Mouse (Mus musculus) kidney, embryonic 14.5 days (tissue): ENCODE data around the gene Eif3m. TPM values are rescaled to one million over a fixed set of nuclear protein-coding genes. Genes with fewer than 3 reads are reported as not detected.

ENCODE experiments used
- ATAC-seq: fragments of 200-750 bp; cut with Nextera tagmentation; 2 replicates; pipeline ENCODE4 v1.8.0; 2017; ENCODE audit warnings: moderate number of reproducible peaks, mild to moderate bottlenecking, moderate TSS enrichment, moderate library complexity; ENCODE audit not compliant: low FRiP score, low TSS enrichment
- H3K27ac ChIP-seq: fragments of 300-500 bp; sonication (generic); 2 replicates; pipeline ENCODE4 v1.5.1; 2014; ENCODE audit warnings: low read depth, mild to moderate bottlenecking, low read length, moderate library complexity, mixed read lengths
- H3K27me3 ChIP-seq: fragments of 300-500 bp; sonication (generic); 2 replicates; pipeline ENCODE4 v1.6.1; 2014; ENCODE audit warnings: mild to moderate bottlenecking, low read length; ENCODE audit not compliant: control insufficient read depth, insufficient read depth
- H3K36me3 ChIP-seq: fragments of 300-500 bp; sonication (generic); 2 replicates; pipeline ENCODE4 v1.6.1; 2014; ENCODE audit warnings: low read length, mixed read lengths; ENCODE audit not compliant: control insufficient read depth, insufficient read depth
- H3K4me1 ChIP-seq: fragments of 300-500 bp; sonication (generic); 2 replicates; pipeline ENCODE4 v1.6.1; 2014; ENCODE audit warnings: low read length, mixed read lengths; ENCODE audit not compliant: control insufficient read depth, insufficient read depth
- H3K4me2 ChIP-seq: fragments of 300-500 bp; sonication (generic); replicated peaks from 2 replicates; pipeline ENCODE4 v1.6.1; 2014; ENCODE audit warnings: low read depth, mild to moderate bottlenecking, low read length
- H3K4me3 ChIP-seq: fragments of 300-500 bp; sonication (generic); 2 replicates; pipeline ENCODE4 v1.5.1; 2014; ENCODE audit warnings: mild to moderate bottlenecking, low read length
- H3K9ac ChIP-seq: fragments of 300-500 bp; sonication (generic); 2 replicates; pipeline ENCODE4 v1.6.1; 2014; ENCODE audit warnings: low read depth, mild to moderate bottlenecking, low read length, moderate library complexity
- H3K9me3 ChIP-seq: fragments of 300-500 bp; sonication (generic); 2 replicates; pipeline ENCODE4 v1.6.1; 2016; ENCODE audit warnings: low read length; ENCODE audit not compliant: control insufficient read depth
- WGBS: fragments of 180-500 bp; shearing (Covaris S2); extraction: QIAGEN DNeasy Blood & Tissue Kit; methylation state at CpG from one replicate; pipeline ENCODE4 v1.1.7; 2014; 5-methylcytosine and 5-hydroxymethylcytosine counted together
- polyA plus RNA-seq: library from polyadenylated mRNA; unstranded; fragments of >200 nt; fragmentation: Nextera tagmentation; extraction: Ambion mirVana; gene quantifications from 2 replicates; pipeline ENCODE4 v1.2.1, GENCODE M21; 2014

Eif3m gene
- 463 and 518 TPM in 2 replicates for polyA plus RNA-seq

- H3K27me3 ChIP-seq = no peaks in the 10 kb centered on the region
- peak within 1 kb of the TSS; percentile 74 for H3K27ac ChIP-seq
- H3K4me1 ChIP-seq = peaks cover 9% of the 10 kb centered on the region
- H3K9me3 ChIP-seq = no peaks in the 10 kb centered on the region
- peaks cover 20% of the 10 kb centered on the region for H3K36me3 ChIP-seq
- peak; percentile 99 for ATAC-seq
- peak within 1 kb of the TSS; percentile 83 for H3K4me2 ChIP-seq
- 0% methylated on average over 22 of the region's 25 CpGs for WGBS
- peak within 1 kb of the TSS; percentile 59 for H3K4me3 ChIP-seq
- peak within 1 kb of the TSS; percentile 87 for H3K9ac ChIP-seq
Observed at GRCm38 (mm10) chr2:105016967-105017287, at the start of gene Eif3m. Gene Eif3m (minus strand): TSS chr2:105017080.

GRCm38 (mm10) chr2:105062741-105063372 is 46.0 kb upstream of the Eif3m start:
- Histone ChIP-seq H3K4me3 (no peak overlapping the region), H3K27ac (peak overlapping the region; percentile 74), H3K9ac (no peak overlapping the region), H3K27me3 (no peaks in the 10 kb centered on the region), H3K4me2 (no peak overlapping the region), H3K36me3 (no peaks in the 10 kb centered on the region), H3K9me3 (no peaks in the 10 kb centered on the region), H3K4me1 (peaks cover 22% of the 10 kb centered on the region)
- ATAC-seq = peak; percentile 57
- whole genome bisulfite sequencing = 13% methylated on average over 7 of the region's 7 CpGs

GRCm38 (mm10) chr2:105058577-105059116 is 41.8 kb upstream of the Eif3m start:
- Histone ChIP-seq H3K4me2 (no peak overlapping the region), H3K4me1 (peaks cover 12% of the 10 kb centered on the region; the same call in 1 of the 2 replicates), H3K9ac (no peak overlapping the region), H3K9me3 (no peaks in the 10 kb centered on the region), H3K4me3 (no peak overlapping the region), H3K27ac (no peak overlapping the region), H3K36me3 (no peaks in the 10 kb centered on the region), H3K27me3 (no peaks in the 10 kb centered on the region)
- no peak for ATAC-seq
- 52% methylated on average over 7 of the region's 7 CpGs for WGBS

- Histone ChIP-seq H3K27ac (no peak overlapping the region), H3K27me3 (no peaks in the 10 kb centered on the region), H3K4me1 (peaks cover 5% of the 10 kb centered on the region; the same call in 1 of the 2 replicates), H3K36me3 (no peaks in the 10 kb centered on the region), H3K4me2 (no peak overlapping the region), H3K9ac (no peak overlapping the region), H3K9me3 (no peaks in the 10 kb centered on the region), H3K4me3 (no peak overlapping the region)
- 50% methylated on average over 1 of the region's 1 CpGs for WGBS
- ATAC-seq = no peak
Observed at GRCm38 (mm10) chr2:105055529-105055928, 38.6 kb upstream of the Eif3m start.

GRCm38 (mm10) chr2:105048301-105048700 is 31.4 kb upstream of the Eif3m start:
- Histone ChIP-seq H3K27ac (no peak overlapping the region), H3K4me1 (no peaks in the 10 kb centered on the region), H3K9ac (no peak overlapping the region), H3K27me3 (no peaks in the 10 kb centered on the region), H3K4me3 (no peak overlapping the region), H3K9me3 (no peaks in the 10 kb centered on the region), H3K36me3 (no peaks in the 10 kb centered on the region), H3K4me2 (no peak overlapping the region)
- 54% methylated on average over 1 of the region's 1 CpGs for WGBS
- ATAC-seq = no peak

- H3K27me3 ChIP-seq = no peaks in the 10 kb centered on the region
- WGBS = 21% methylated on average over 4 of the region's 4 CpGs
- no peaks in the 10 kb centered on the region for H3K9me3 ChIP-seq
- no peak overlapping the region for H3K9ac ChIP-seq
- H3K4me2 ChIP-seq = no peak overlapping the region
- no peak overlapping the region for H3K4me3 ChIP-seq
- no peak overlapping the region for H3K27ac ChIP-seq
- no peaks in the 10 kb centered on the region; the same call in 1 of the 2 replicates for H3K4me1 ChIP-seq
- no peaks in the 10 kb centered on the region for H3K36me3 ChIP-seq
- peak; percentile 66; the same call in 1 of the 2 replicates for ATAC-seq
Observed at GRCm38 (mm10) chr2:105043152-105043551, 26.3 kb upstream of the Eif3m start.

- Histone ChIP-seq H3K27me3 (no peaks in the 10 kb centered on the region), H3K4me3 (no peak overlapping the region), H3K4me2 (no peak overlapping the region), H3K9me3 (no peaks in the 10 kb centered on the region), H3K4me1 (peaks cover 9% of the 10 kb centered on the region), H3K9ac (no peak overlapping the region), H3K27ac (no peak overlapping the region), H3K36me3 (no peaks in the 10 kb centered on the region)
- 68% methylated on average over 4 of the region's 4 CpGs for WGBS
- ATAC-seq = no peak
Observed at GRCm38 (mm10) chr2:105040859-105041258, 24.0 kb upstream of the Eif3m start.

- H3K9me3 ChIP-seq = no peaks in the 10 kb centered on the region
- H3K27me3 ChIP-seq = no peaks in the 10 kb centered on the region
- ATAC-seq = no peak
- H3K36me3 ChIP-seq = no peaks in the 10 kb centered on the region
- H3K9ac ChIP-seq = no peak overlapping the region
- H3K4me3 ChIP-seq = no peak overlapping the region
- WGBS = 92% methylated on average over 5 of the region's 5 CpGs
- H3K4me1 ChIP-seq = peaks cover 16% of the 10 kb centered on the region
- H3K27ac ChIP-seq = no peak overlapping the region
- H3K4me2 ChIP-seq = no peak overlapping the region
Observed at GRCm38 (mm10) chr2:105038879-105039278, 22.0 kb upstream of the Eif3m start.

GRCm38 (mm10) chr2:105037956-105038569 is 21.2 kb upstream of the Eif3m start:
- no peak for ATAC-seq
- no peaks in the 10 kb centered on the region for H3K9me3 ChIP-seq
- H3K9ac ChIP-seq = no peak overlapping the region
- H3K4me3 ChIP-seq = no peak overlapping the region
- H3K27ac ChIP-seq = no peak overlapping the region
- WGBS = 63% methylated on average over 7 of the region's 7 CpGs
- H3K4me2 ChIP-seq = no peak overlapping the region
- H3K4me1 ChIP-seq = peaks cover 16% of the 10 kb centered on the region
- no peaks in the 10 kb centered on the region for H3K27me3 ChIP-seq
- H3K36me3 ChIP-seq = no peaks in the 10 kb centered on the region
